Mouse (Mus musculus): ENCODE measurements around the gene Cfap100.

DNA sequence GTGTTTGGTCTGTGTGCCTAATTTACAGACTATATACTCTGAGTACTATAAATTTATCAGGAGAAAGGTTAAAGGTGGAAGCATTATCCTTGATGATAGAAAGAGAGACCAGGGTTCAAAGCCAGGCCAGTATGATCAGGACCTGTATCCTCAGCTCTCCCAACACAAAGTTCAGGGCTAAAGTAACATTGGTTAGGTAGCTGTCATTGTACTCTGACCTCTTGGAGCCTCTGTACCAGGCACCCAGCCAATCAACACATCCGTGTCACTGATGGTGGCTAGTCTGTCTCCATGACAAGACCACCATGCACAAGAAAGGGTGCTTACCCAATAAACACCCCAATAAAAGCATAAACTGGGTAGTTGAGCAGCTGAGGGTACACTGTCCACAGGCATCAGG, 17.6 kb downstream of the Cfap100 start:
- TF ChIP-seq POLR2A (IDR thresholded peaks at IDR 0.05; ENCODE audit: extremely low read depth, insufficient read depth, low read length), result no peak
- TF ChIP-seq CTCF (IDR thresholded peaks at IDR 0.05; ENCODE audit: low read depth, low read length), result no peak
